Mouse (Mus musculus): ENCODE results near the gene Lpar1. TPM values are rescaled to one million over a fixed set of nuclear protein-coding genes. Genes with fewer than 3 reads are reported as not detected.

Lpar1 gene
- polyA plus RNA-seq (2012; rRNA removed): 25.1 and 29.2 TPM in 2 replicates

- no peak for DNase-seq (ENCODE audit: extremely low spot score in 1 of 2, low spot score in 1 of 2)
These were observed at the start of gene Lpar1 for GRCm38 (mm10) chr4:58553631-58554358. TSS of gene Lpar1 (minus strand) at chr4:58553898.

DNA sequence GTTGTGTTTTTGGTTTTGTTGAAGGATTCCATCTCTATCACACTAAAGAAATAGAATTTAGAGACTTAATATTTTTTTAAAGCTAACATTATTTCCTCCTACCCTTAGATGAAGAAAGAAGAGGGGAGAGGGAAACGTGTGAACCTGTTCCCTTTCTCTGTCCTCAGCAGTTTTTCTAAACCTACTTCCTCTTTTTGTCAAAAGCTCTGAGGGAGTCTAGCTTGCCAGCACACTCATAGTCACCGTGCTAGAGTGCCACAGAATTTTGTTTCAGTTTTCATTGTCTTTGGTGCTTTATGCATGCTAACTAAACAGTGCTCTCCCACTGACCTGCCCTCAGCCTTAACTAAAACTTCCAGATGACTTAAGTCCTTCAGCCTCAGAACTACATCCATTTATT, 32.2 kb upstream of the Lpar1 start:
- no peak for DNase-seq (ENCODE audit: extremely low spot score in 1 of 2, low spot score in 1 of 2)

- DNase-seq (ENCODE audit: extremely low spot score in 1 of 2, low spot score in 1 of 2): no peak
These were observed 27.5 kb upstream of the Lpar1 start for GRCm38 (mm10) chr4:58581191-58581590.

- DNase-seq (ENCODE audit: extremely low spot score in 1 of 2, low spot score in 1 of 2): no peak
These were observed 26.8 kb upstream of the Lpar1 start for GRCm38 (mm10) chr4:58580516-58580915.

DNA sequence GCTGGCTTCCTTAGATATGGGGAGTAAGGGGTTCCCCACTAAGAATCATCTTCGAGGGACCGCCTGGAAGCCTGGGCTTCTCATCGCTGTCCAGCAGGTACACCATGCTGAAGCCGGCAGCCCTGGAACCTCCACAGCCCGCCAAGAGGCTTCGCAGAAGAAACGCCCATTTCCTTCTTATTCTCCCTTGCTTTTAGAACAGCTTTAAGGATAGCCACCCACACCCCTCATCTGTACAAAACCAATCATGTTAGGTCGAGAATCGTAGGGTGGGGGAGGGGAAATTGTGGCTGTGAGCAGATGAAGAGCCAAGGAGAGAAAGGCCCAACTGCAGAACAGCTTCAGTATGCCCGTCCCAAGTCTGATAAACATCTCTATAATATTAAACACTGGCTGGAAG, 26.4 kb upstream of the Lpar1 start:
- no peak for DNase-seq (ENCODE audit: extremely low spot score in 1 of 2, low spot score in 1 of 2)

- no peak for DNase-seq (ENCODE audit: extremely low spot score in 1 of 2, low spot score in 1 of 2)
These were observed 24.8 kb upstream of the Lpar1 start for GRCm38 (mm10) chr4:58578488-58578887.

DNA sequence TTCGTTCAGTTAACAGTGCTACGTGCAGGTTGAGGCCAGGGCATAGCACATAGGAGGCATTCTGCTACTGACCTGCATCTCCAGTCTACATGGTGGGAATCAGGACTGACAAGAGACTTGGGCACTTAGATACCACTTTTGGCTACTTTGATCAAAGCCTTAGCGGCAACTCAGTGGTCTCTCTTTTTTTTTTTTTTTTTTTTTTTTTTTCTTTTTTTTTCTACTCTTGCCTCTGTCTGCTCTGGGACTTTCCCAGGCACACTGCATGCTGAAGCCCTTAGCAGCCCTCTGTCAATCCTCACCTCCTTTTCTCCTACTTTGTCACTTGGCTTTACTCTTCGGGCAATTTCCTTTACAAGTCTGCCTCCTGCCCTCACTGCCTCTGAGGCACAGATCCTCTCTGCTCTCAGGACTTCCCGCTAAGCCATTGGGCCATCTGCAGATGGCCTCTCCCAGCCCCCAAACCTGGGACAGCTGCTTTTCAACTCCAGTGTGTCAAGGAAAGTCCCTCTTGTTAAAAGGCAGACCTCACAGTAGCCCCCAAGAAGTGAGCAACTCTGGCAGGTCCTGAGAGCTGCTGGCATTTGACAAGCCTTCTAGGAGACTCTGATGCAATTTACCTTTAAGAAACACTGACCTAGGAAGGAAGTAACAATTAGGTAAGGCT, 23.8 kb upstream of the Lpar1 start:
- DNase-seq (ENCODE audit: extremely low spot score in 1 of 2, low spot score in 1 of 2): no peak

- no peak for DNase-seq (ENCODE audit: extremely low spot score in 1 of 2, low spot score in 1 of 2)
These were observed 22.1 kb upstream of the Lpar1 start for GRCm38 (mm10) chr4:58575831-58576230.

DNA sequence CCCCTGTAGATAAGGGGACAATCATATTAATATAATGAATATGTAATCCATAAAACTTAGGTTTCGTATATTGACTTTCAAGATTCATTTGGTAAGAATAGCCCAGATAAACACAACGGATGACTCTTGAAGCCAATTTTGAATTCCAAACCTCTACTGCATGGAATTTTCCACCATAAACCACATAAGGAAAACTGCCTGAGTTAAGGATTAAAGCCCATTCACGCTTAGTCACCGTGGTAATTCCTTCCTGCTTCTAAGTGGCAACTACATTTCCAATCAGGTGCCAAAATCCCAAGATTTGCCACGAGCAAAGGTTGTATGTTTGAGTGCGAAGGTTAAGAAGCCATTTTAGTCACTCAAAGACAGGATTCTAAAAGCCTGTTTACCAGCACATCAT, 20.3 kb upstream of the Lpar1 start:
- no peak for DNase-seq (ENCODE audit: extremely low spot score in 1 of 2, low spot score in 1 of 2)

- no peak for DNase-seq (ENCODE audit: extremely low spot score in 1 of 2, low spot score in 1 of 2)
These were observed 18.7 kb upstream of the Lpar1 start for GRCm38 (mm10) chr4:58572446-58572845.

DNA sequence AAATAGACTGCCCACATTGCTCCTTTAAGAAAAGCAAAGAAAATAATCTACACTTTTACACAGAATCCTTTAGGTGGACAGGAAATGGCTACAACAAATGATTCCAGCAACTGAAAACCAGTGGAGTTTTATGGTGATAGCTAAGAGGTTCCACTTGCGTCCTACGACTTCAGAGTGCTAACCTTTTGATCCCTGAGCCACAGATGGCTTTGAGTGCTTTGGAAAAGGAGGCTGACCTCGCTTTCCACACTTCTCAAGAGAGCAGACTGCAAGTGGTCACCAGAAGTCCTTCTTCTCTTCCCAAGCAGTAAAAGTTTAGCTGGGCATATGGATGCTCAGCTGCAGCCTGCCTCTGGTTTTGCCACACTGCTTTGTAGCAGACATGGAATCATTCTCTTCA, 18.0 kb upstream of the Lpar1 start:
- no peak for DNase-seq (ENCODE audit: extremely low spot score in 1 of 2, low spot score in 1 of 2)

GRCm38 (mm10) chr4:58571232-58571631, 17.5 kb upstream of the Lpar1 start:
- DNase-seq (ENCODE audit: extremely low spot score in 1 of 2, low spot score in 1 of 2): peak in 1 of 2 experiments; percentile 40

DNA sequence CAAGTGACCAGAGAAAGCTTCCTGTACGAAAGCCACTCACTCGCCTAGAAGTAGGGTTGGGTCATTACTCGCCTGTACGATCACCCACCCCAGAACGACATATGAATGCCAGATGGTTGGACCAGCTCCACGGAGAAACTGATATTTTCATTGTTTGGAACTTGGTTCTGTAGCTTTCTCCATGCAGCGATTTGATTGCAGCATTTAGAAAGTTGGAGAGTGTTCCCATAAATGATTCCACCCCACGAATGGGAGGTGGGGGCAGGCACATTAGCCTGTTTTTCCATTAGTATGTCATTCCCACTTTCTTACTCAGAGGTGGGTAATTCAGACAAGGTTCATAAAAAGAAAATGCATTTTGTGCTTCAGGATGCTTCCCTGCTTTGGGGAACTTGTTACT, 14.8 kb upstream of the Lpar1 start:
- DNase-seq (ENCODE audit: extremely low spot score in 1 of 2, low spot score in 1 of 2): no peak

- DNase-seq (ENCODE audit: extremely low spot score in 1 of 2, low spot score in 1 of 2): no peak
These were observed 9.1 kb upstream of the Lpar1 start for GRCm38 (mm10) chr4:58562776-58563175.

- no peak for DNase-seq (ENCODE audit: extremely low spot score in 1 of 2, low spot score in 1 of 2)
These were observed 3.3 kb upstream of the Lpar1 start for GRCm38 (mm10) chr4:58557001-58557400.

GRCm38 (mm10) chr4:58554359-58554838, 701 bp upstream of the Lpar1 start:
- peak in 1 of 2 experiments; percentile 53 for DNase-seq (ENCODE audit: extremely low spot score in 1 of 2, low spot score in 1 of 2)

DNA sequence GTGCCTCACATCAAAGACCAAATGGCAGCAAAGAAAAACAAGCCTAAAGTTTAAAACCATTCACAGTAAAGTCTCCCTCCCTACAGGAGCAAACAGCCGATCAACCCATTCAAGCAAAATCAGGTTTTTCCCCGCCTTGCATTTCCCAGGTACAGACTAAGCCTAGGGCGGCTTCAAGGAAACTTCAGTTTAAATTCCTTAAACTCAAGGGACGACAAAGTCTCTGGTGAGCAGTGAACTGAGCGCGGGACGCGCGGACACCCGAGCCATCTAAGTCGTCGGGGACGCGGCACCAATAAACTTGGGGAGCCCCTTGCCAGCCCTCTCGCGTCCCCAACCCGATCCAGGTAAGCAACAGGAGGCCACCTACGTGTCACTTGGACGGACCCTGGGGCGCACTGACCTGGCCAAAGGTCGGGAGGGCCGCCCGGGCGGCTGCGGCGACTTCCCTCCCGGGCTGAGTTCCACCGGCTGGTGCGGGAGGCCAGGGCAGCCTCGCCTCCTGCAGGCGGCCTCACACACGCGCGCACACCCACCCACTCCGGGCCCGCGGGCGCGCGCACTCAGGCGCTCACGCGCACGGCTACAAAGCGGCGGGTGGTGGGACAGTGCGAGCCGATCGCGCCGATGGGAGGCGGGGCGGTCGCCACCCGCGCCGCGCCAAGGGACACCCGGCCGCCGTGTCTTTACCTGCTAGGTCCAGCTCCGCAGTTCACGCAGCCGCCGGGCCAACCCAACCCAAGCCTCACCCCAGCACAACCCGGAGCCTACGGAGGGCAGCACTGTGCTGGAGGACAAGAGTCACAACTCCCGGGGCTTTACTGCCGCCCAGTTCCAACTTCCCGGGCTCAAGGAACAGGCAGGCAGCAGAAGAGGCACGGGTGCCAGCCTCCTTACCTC, 717 bp downstream of the Lpar1 start:
- peak in 1 of 2 experiments; percentile 52 for DNase-seq (ENCODE audit: extremely low spot score in 1 of 2, low spot score in 1 of 2)

- DNase-seq (ENCODE audit: extremely low spot score in 1 of 2, low spot score in 1 of 2): no peak
These were observed 1.5 kb downstream of the Lpar1 start for GRCm38 (mm10) chr4:58552229-58552628.

DNA sequence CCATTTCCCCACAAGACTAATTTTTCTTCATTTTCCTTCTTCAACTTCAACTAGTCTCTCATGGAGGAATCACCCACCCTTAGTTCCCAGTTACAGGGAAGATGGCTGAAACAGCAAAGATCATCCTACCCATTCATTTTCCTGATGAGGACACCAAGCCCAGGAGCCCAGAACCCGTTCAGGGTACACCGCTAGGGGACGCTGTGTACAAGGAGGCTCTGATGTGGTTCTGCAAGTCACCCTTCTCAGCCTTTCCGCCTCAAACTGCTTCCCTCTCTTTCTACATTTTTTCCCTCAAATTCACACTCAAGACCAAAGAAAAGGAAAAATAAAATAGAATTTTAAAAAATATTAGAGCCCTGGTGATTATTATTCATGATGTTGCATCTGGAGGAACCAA, 1.9 kb downstream of the Lpar1 start:
- peak in 1 of 2 experiments; percentile 75 for DNase-seq (ENCODE audit: extremely low spot score in 1 of 2, low spot score in 1 of 2)

DNA sequence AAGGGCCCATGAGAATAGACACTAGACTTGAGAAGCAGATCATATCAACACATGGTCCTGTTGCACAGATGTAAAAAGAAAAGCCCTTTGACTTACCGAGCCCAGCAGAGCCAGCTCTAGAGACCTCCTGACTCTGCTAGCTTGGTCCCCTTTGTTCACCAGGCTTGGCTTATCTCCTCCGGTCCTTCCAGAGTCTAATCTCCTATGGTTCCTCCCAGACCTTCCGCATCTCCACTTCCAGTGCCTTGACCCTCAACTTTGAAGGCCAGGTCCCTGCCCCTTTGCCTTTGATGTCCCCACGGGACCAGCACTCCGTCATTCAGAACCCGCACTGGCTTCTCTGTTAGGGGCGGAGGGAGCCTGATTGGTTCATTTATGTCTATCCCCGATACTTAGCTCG, 6.0 kb downstream of the Lpar1 start:
- DNase-seq (ENCODE audit: extremely low spot score in 1 of 2, low spot score in 1 of 2): no peak

- no peak for DNase-seq (ENCODE audit: extremely low spot score in 1 of 2, low spot score in 1 of 2)
These were observed 6.5 kb downstream of the Lpar1 start for GRCm38 (mm10) chr4:58547273-58547565.

Measured in frontal cortex, adult 2 months (tissue).